Mouse (Mus musculus) midbrain, postnatal 0 days (tissue): ENCODE data around the gene Ndufab1. TPM values are rescaled to one million over a fixed set of nuclear protein-coding genes. Genes with fewer than 3 reads are reported as not detected.
A peak's percentile ranks its signal among the peaks of the same experiment; 100 is the strongest.

Experiments
- ATAC-seq: fragments of 200-750 bp; cut with Nextera tagmentation; 2 replicates; pipeline ENCODE4 v1.8.0; 2017; ENCODE audit warnings: moderate number of reproducible peaks, mild to moderate bottlenecking, moderate TSS enrichment, moderate library complexity; ENCODE audit not compliant: low FRiP score
- DNase-seq: peaks from one replicate; pipeline ENCODE4 v3.0.0-alpha.2; 2015; ENCODE audit warnings: low spot score
- H3K27ac ChIP-seq: fragments of 300-500 bp; sonication (generic); 2 replicates; pipeline ENCODE4 v1.5.1; 2014; ENCODE audit warnings: low read depth, mild to moderate bottlenecking, low read length, mixed read lengths
- H3K27me3 ChIP-seq: fragments of 300-500 bp; sonication (generic); 2 replicates; pipeline ENCODE4 v1.6.1; 2014; ENCODE audit warnings: low read length, control low read depth, mixed read lengths; ENCODE audit not compliant: insufficient read depth
- H3K36me3 ChIP-seq: fragments of 300-500 bp; sonication (generic); 2 replicates; pipeline ENCODE4 v1.6.1; 2014; ENCODE audit warnings: low read length, control low read depth, mixed read lengths; ENCODE audit not compliant: insufficient read depth
- H3K4me1 ChIP-seq: fragments of 300-500 bp; sonication (generic); 2 replicates; pipeline ENCODE4 v1.6.1; 2014; ENCODE audit warnings: mild to moderate bottlenecking, control low read depth, antibody characterized with exemption, low read length, mixed read lengths; ENCODE audit not compliant: insufficient read depth
- H3K4me2 ChIP-seq: fragments of 300-500 bp; sonication (generic); 2 replicates; pipeline ENCODE4 v1.6.1; 2014; ENCODE audit warnings: low read depth, mild to moderate bottlenecking, low read length, mixed read lengths; ENCODE audit not compliant: poor library complexity, severe bottlenecking
- H3K4me3 ChIP-seq: fragments of 300-500 bp; sonication (generic); 2 replicates; pipeline ENCODE4 v1.5.1; 2014; ENCODE audit warnings: low read depth, mild to moderate bottlenecking, low read length, moderate library complexity
- H3K9ac ChIP-seq: fragments of 300-500 bp; sonication (generic); replicated peaks from 2 replicates; pipeline ENCODE4 v1.6.1; 2014; ENCODE audit warnings: mild to moderate bottlenecking, low read length, moderate library complexity, mixed read lengths; ENCODE audit not compliant: poor library complexity, severe bottlenecking
- H3K9me3 ChIP-seq: fragments of 300-500 bp; sonication (generic); 2 replicates; pipeline ENCODE4 v1.6.1; 2016; ENCODE audit warnings: low read length, control low read depth
- CTCF ChIP-seq: IDR thresholded peaks from 2 replicates; pipeline ENCODE4 v1.5.1; 2016; ENCODE audit warnings: antibody characterized with exemption, mild to moderate bottlenecking
- WGBS: fragments of 180-500 bp; shearing (Covaris S2); extraction: QIAGEN DNeasy Blood & Tissue Kit; methylation state at CpG from one replicate; pipeline ENCODE4 v1.1.7; 2014; 5-methylcytosine and 5-hydroxymethylcytosine counted together
- polyA plus RNA-seq: library from polyadenylated mRNA; unstranded; fragments of >200 nt; fragmentation: Nextera tagmentation; extraction: Ambion mirVana; gene quantifications from 2 replicates; pipeline ENCODE4 v1.2.1, GENCODE M21; 2015
- total RNA-seq: library from RNA; depleted of rRNA; stranded (reverse); fragments of >200 nt; gene quantifications from 2 replicates; pipeline ENCODE4 v1.2.3, GENCODE M21; 2014; rRNA removed

The Ndufab1 gene
- 43.0 and 67.9 TPM in 2 replicates for total RNA-seq
- 711 and 727 TPM in 2 replicates for polyA plus RNA-seq

DNA sequence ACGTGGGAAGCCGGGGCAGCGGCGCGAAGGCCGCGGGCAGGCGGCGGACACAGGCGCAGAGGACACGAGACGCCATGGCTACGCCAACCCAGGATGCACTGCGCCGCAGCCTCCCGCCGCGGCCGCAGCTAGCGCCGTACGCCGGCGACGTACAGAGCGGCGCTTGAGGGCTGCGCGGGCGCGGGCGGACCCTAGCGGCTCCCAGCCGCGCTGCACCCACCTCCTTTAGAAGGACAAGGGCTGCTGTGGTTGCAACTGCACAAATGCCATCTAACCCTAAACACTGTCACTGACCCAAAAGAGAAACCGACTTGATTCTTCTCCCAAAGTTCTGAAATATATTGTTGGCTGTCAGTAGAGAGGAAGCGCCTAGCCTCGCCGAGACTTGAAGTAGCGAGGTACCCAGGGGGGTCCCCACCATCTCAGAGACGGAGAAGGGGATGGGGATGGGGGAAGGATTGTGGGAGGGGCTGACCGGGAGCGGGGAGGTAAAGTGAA is at the start of gene Ndufab1:
TSS of gene Ndufab1 (minus strand) at position 140 of the 498 bp plus-strand sequence.
- Histone ChIP-seq H3K27ac (peak within 1 kb of the TSS; percentile 59; the same call in 1 of the 2 replicates), H3K4me3 (peak within 1 kb of the TSS; percentile 64), H3K4me1 (peaks cover 5% of the 10 kb centered on the region; the same call in 1 of the 2 replicates), H3K9me3 (no peaks in the 10 kb centered on the region), H3K36me3 (peaks cover 7% of the 10 kb centered on the region; the same call in 1 of the 2 replicates), H3K27me3 (no peaks in the 10 kb centered on the region), H3K4me2 (peak within 1 kb of the TSS; percentile 63), H3K9ac (peak within 1 kb of the TSS; percentile 81)
- ATAC-seq (peak; percentile 98), DNase-seq (peak; percentile 95)
- 1% methylated on average over 34 of the region's 43 CpGs for WGBS
- TF ChIP-seq CTCF: peak; percentile 79

DNA sequence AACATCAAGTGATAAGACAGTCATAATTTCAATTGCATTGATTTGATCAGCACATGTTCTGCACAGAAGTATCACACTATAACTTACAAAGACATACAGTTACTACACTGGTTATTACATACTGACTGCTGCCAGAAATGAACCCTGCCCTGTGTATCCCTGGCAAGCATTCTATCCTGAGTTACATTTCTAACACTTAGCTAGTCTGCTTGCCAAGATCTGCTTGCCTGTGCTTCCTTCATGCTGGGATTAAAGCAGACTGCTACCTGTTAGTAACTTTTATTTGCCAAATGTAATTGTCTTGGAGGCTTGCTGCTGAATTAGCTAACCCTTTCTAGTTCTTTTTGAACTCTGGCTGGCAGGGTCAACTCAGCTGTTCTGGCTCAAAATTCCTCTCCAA is 39.3 kb upstream of the Ndufab1 start:
- H3K4me1 ChIP-seq: no peaks in the 10 kb centered on the region
- H3K4me3 ChIP-seq: no peak overlapping the region
- H3K27ac ChIP-seq: no peak overlapping the region
- H3K27me3 ChIP-seq: no peaks in the 10 kb centered on the region
- no peak for ATAC-seq
- TF ChIP-seq CTCF: no peak
- peaks cover 60% of the 10 kb centered on the region for H3K36me3 ChIP-seq
- H3K4me2 ChIP-seq: no peak overlapping the region
- DNase-seq: no peak
- no peak overlapping the region for H3K9ac ChIP-seq
- H3K9me3 ChIP-seq: no peaks in the 10 kb centered on the region

DNA sequence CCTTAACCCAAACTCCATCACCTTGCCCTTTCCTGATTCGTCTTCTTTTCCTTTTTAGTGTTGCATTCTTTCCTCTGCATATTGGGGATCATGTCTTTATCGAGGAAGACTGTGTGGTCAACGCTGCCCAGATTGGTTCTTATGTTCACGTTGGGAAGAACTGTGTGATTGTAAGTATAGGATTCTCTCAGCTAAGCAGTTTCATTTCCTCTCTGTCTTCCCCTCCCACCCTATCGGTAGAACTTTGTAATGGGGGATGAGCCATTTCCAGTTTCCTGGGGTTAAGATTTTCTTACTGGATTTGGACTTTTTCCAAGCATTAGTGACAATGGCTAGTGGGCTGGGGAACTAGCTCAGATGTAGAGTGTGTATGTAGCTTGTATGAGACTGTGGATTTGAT is 36.5 kb upstream of the Ndufab1 start:
- Histone ChIP-seq H3K4me1 (0 out of 2 replicates have a peak, but pooled peaks cover 6% of the 10 kb centered on the region), H3K9me3 (no peaks in the 10 kb centered on the region), H3K9ac (no peak overlapping the region), H3K36me3 (peaks cover 51% of the 10 kb centered on the region), H3K4me2 (no peak overlapping the region), H3K4me3 (no peak overlapping the region), H3K27ac (no peak overlapping the region), H3K27me3 (no peaks in the 10 kb centered on the region)
- TF ChIP-seq CTCF: no peak
- DNase-seq (no peak), ATAC-seq (no peak)
- 96% methylated on average over 5 of the region's 5 CpGs for WGBS

DNA sequence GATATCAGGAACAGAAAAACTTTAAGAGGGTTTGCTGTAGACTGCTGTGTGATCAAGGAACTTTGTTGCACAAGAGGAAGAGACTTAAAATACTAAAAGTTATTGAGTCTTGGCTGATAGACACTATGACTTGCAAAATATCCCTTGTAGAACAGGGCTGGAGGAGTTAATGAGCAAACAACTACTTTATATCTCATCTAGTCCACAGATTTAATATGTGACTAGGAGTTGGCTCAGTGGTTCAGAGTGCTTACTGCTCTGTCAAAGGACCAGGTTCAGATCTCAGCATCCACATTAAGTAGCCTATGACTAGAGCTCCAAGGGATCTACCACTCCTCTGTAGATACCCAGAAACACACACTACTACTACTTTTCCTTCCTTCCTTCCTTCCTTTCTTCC is 35.4 kb upstream of the Ndufab1 start:
- no peak overlapping the region for H3K9ac ChIP-seq
- H3K27me3 ChIP-seq: no peaks in the 10 kb centered on the region
- no peak overlapping the region for H3K4me3 ChIP-seq
- 0 out of 2 replicates have a peak, but pooled peaks cover 6% of the 10 kb centered on the region for H3K4me1 ChIP-seq
- H3K9me3 ChIP-seq: no peaks in the 10 kb centered on the region
- TF ChIP-seq CTCF: no peak
- peaks cover 42% of the 10 kb centered on the region for H3K36me3 ChIP-seq
- no peak overlapping the region for H3K4me2 ChIP-seq
- ATAC-seq (no peak), DNase-seq (no peak)
- no peak overlapping the region for H3K27ac ChIP-seq

DNA sequence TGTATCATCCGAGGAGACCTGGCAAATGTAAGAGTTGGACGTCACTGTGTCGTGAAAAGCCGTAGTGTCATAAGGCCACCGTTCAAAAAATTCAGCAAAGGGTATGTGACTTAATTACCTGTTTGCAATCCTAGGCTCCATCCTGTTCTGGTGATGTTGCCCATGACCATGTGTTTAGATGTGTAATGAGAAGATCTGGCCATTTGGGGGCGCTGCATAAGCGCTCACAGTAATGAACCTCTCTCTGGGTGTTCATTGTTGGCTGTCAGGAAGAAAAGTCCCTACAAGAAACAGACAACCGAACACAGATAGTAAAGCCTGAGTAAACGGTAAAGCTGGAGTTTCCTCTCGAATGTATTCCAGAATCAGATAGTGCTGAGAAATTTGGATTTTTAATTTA is 33.4 kb upstream of the Ndufab1 start:
- H3K4me3 ChIP-seq: no peak overlapping the region
- H3K4me2 ChIP-seq: no peak overlapping the region
- H3K27me3 ChIP-seq: no peaks in the 10 kb centered on the region
- ATAC-seq (no peak), DNase-seq (peak; percentile 22)
- WGBS: 77% methylated on average over 10 of the region's 10 CpGs
- H3K36me3 ChIP-seq: peaks cover 37% of the 10 kb centered on the region
- no peak overlapping the region for H3K27ac ChIP-seq
- H3K9ac ChIP-seq: no peak overlapping the region
- H3K9me3 ChIP-seq: no peaks in the 10 kb centered on the region
- peak; percentile 56 for TF ChIP-seq CTCF
- 0 out of 2 replicates have a peak, but pooled peaks cover 6% of the 10 kb centered on the region for H3K4me1 ChIP-seq

DNA sequence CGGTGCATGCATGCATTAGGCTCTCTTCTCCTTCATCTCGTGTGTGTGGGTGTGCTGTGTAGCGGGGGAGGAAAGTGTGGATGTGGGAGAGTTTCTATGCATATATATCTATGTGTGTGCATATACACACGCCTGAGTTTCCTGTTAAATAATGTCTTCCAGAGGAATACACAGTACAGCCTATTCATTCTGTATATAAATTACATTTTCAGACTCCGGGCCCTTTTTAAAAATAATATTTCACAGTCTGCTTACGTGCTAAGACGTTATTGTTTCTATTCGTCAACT is 31.6 kb upstream of the Ndufab1 start:
- Histone ChIP-seq H3K4me2 (peak overlapping the region; percentile 92), H3K27me3 (no peaks in the 10 kb centered on the region), H3K9ac (peak overlapping the region; percentile 83), H3K4me1 (0 out of 2 replicates have a peak, but pooled peaks cover 6% of the 10 kb centered on the region), H3K36me3 (peaks cover 24% of the 10 kb centered on the region), H3K27ac (peak overlapping the region; percentile 80), H3K4me3 (peak overlapping the region; percentile 83), H3K9me3 (no peaks in the 10 kb centered on the region)
- ATAC-seq (no peak; the same call in 1 of the 2 replicates), DNase-seq (no peak)
- WGBS: 16% methylated on average over 8 of the region's 8 CpGs
- no peak for TF ChIP-seq CTCF
